Mouse (Mus musculus) c-Kit-positive CD71-positive TER-119-positive erythroid progenitor cells, embryonic 14.5 days (primary cell): ENCODE data around the gene Olfr721-ps1.

Source experiments
- DNase-seq: peaks from one replicate; pipeline ENCODE4 v3.0.0-alpha.2; 2013; ENCODE audit warnings: low spot score

The Olfr721-ps1 gene

DNA sequence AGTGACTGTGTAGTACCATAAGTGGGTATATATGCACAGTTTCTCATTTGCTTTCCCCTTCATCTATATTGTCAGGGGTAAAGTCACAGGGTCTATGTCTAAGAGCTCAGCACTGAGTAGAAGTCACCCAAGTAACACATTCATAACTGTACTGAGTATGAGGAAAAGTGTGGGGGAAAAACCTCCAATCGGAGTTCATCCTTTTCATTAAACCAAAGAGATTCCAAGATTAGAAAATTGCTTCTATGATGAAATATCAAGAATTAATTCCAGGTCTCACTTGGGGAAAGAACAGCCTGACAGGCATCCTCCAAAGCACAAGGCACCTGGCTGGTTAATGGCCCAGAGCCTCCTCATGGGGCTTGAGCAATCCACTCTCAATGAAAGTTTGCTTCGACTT, at the start of gene Olfr721-ps1:
Olfr721-ps1 (plus strand) TSS at position 301 of the 400 bp plus-strand sequence.
- DNase-seq = no peak

GRCm38 (mm10) chr14:14351721-14352590, 49.1 kb upstream of the Olfr721-ps1 start:
- no peak for DNase-seq

- DNase-seq = no peak
Observed at GRCm38 (mm10) chr14:14352606-14353005, 48.5 kb upstream of the Olfr721-ps1 start.

- no peak for DNase-seq
Observed at GRCm38 (mm10) chr14:14353081-14353732, 47.9 kb upstream of the Olfr721-ps1 start.

GRCm38 (mm10) chr14:14353740-14354510, 47.2 kb upstream of the Olfr721-ps1 start:
- no peak for DNase-seq

- DNase-seq = no peak
Observed at GRCm38 (mm10) chr14:14354511-14355359, 46.4 kb upstream of the Olfr721-ps1 start.

DNA sequence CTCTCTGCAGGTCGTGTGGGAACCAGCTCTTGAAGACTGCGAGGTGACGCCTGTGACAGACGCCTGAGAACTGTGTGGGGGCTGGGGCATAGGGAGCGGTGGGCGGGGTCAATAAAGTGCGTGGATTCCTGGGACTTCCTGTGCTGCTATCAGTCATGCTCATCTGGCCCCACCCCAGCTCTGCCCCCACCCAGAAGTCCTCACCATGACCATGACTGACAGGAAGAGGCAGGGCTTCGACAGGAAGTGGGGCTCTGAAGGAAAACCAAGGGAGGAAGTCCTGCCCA, 45.8 kb upstream of the Olfr721-ps1 start:
- no peak for DNase-seq

GRCm38 (mm10) chr14:14395535-14395934, 5.6 kb upstream of the Olfr721-ps1 start:
- DNase-seq = no peak

- no peak for DNase-seq
Observed at GRCm38 (mm10) chr14:14436078-14436658, 35.1 kb downstream of the Olfr721-ps1 start.
